Mouse (Mus musculus): ENCODE results near the gene Mlycd. TPM values are rescaled to one million over a fixed set of nuclear protein-coding genes. Genes with fewer than 3 reads are reported as not detected.

Mlycd gene
- polyA plus RNA-seq, 1 experiment: 17.8 TPM

- TF ChIP-seq POLR2A (IDR thresholded peaks at IDR 0.05; ENCODE audit: low read depth, low read length) (no peak), CTCF (IDR thresholded peaks at IDR 0.05; ENCODE audit: extremely low read depth, insufficient read depth, insufficient read length, insufficient replicate concordance) (no peak)
- Histone ChIP-seq H3K4me1 (ENCODE audit: control insufficient read depth, insufficient read depth, insufficient read length) (peaks cover 46% of the 10 kb centered on the region), H3K4me3 (ENCODE audit: extremely low read depth, insufficient read depth, insufficient read length) (no peak overlapping the region), H3K27me3 (ENCODE audit: control insufficient read depth, insufficient read depth, low read length) (no peaks in the 10 kb centered on the region), H3K27ac (ENCODE audit: insufficient read depth, low read length) (no peak overlapping the region), H3K36me3 (ENCODE audit: control insufficient read depth, insufficient read depth, low read length) (no peaks in the 10 kb centered on the region)
- 67% methylated on average over 5 of the region's 5 CpGs for WGBS
- no peak for DNase-seq (ENCODE audit: low read depth in 1 of 2, low spot score in 2 of 2)
These were observed 34.2 kb downstream of the Mlycd start for GRCm38 (mm10) chr8:119428766-119429327.

- no peaks in the 10 kb centered on the region for H3K27me3 ChIP-seq (ENCODE audit: control insufficient read depth, insufficient read depth, low read length)
- 90% methylated on average over 3 of the region's 3 CpGs for WGBS
- no peak overlapping the region for H3K4me3 ChIP-seq (ENCODE audit: extremely low read depth, insufficient read depth, insufficient read length)
- TF ChIP-seq CTCF (IDR thresholded peaks at IDR 0.05; ENCODE audit: extremely low read depth, insufficient read depth, insufficient read length, insufficient replicate concordance) (no peak), POLR2A (IDR thresholded peaks at IDR 0.05; ENCODE audit: low read depth, low read length) (no peak)
- no peaks in the 10 kb centered on the region for H3K36me3 ChIP-seq (ENCODE audit: control insufficient read depth, insufficient read depth, low read length)
- H3K27ac ChIP-seq (ENCODE audit: insufficient read depth, low read length): no peak overlapping the region
- H3K4me1 ChIP-seq (ENCODE audit: control insufficient read depth, insufficient read depth, insufficient read length): peaks cover 40% of the 10 kb centered on the region
- no peak for DNase-seq (ENCODE audit: low read depth in 1 of 2, low spot score in 2 of 2)
These were observed 34.9 kb downstream of the Mlycd start for GRCm38 (mm10) chr8:119429552-119429951.

- no peak for DNase-seq (ENCODE audit: low read depth in 1 of 2, low spot score in 2 of 2)
- no peak overlapping the region for H3K27ac ChIP-seq (ENCODE audit: insufficient read depth, low read length)
- TF ChIP-seq CTCF (IDR thresholded peaks at IDR 0.05; ENCODE audit: extremely low read depth, insufficient read depth, insufficient read length, insufficient replicate concordance): no peak
- no peak for TF ChIP-seq POLR2A (IDR thresholded peaks at IDR 0.05; ENCODE audit: low read depth, low read length)
These were observed 35.6 kb downstream of the Mlycd start for GRCm38 (mm10) chr8:119430250-119430649.

GRCm38 (mm10) chr8:119430690-119431089 is 36.0 kb downstream of the Mlycd start:
- TF ChIP-seq CTCF (IDR thresholded peaks at IDR 0.05; ENCODE audit: extremely low read depth, insufficient read depth, insufficient read length, insufficient replicate concordance) (no peak), POLR2A (IDR thresholded peaks at IDR 0.05; ENCODE audit: low read depth, low read length) (no peak)
- Histone ChIP-seq H3K27me3 (ENCODE audit: control insufficient read depth, insufficient read depth, low read length) (no peaks in the 10 kb centered on the region), H3K4me1 (ENCODE audit: control insufficient read depth, insufficient read depth, insufficient read length) (peaks cover 32% of the 10 kb centered on the region), H3K36me3 (ENCODE audit: control insufficient read depth, insufficient read depth, low read length) (no peaks in the 10 kb centered on the region), H3K27ac (ENCODE audit: insufficient read depth, low read length) (no peak overlapping the region), H3K4me3 (ENCODE audit: extremely low read depth, insufficient read depth, insufficient read length) (no peak overlapping the region)
- no peak for DNase-seq (ENCODE audit: low read depth in 1 of 2, low spot score in 2 of 2)
- WGBS: 95% methylated on average over 7 of the region's 7 CpGs

More at GRCm38 (mm10) chr8:119430250-119430649, 35.6 kb downstream of the Mlycd start:
- H3K4me1 ChIP-seq (ENCODE audit: control insufficient read depth, insufficient read depth, insufficient read length): peaks cover 33% of the 10 kb centered on the region
- no peak overlapping the region for H3K4me3 ChIP-seq (ENCODE audit: extremely low read depth, insufficient read depth, insufficient read length)
- no peaks in the 10 kb centered on the region for H3K27me3 ChIP-seq (ENCODE audit: control insufficient read depth, insufficient read depth, low read length)
- H3K36me3 ChIP-seq (ENCODE audit: control insufficient read depth, insufficient read depth, low read length): no peaks in the 10 kb centered on the region
- WGBS: 89% methylated on average over 8 of the region's 8 CpGs

GRCm38 (mm10) chr8:119432372-119432771 is 37.7 kb downstream of the Mlycd start:
- 95% methylated on average over 3 of the region's 3 CpGs for WGBS
- Histone ChIP-seq H3K27me3 (ENCODE audit: control insufficient read depth, insufficient read depth, low read length) (no peaks in the 10 kb centered on the region), H3K4me3 (ENCODE audit: extremely low read depth, insufficient read depth, insufficient read length) (no peak overlapping the region), H3K36me3 (ENCODE audit: control insufficient read depth, insufficient read depth, low read length) (no peaks in the 10 kb centered on the region), H3K27ac (ENCODE audit: insufficient read depth, low read length) (no peak overlapping the region), H3K4me1 (ENCODE audit: control insufficient read depth, insufficient read depth, insufficient read length) (peaks cover 31% of the 10 kb centered on the region)
- TF ChIP-seq CTCF (IDR thresholded peaks at IDR 0.05; ENCODE audit: extremely low read depth, insufficient read depth, insufficient read length, insufficient replicate concordance) (no peak), POLR2A (IDR thresholded peaks at IDR 0.05; ENCODE audit: low read depth, low read length) (no peak)
- DNase-seq (ENCODE audit: low read depth in 1 of 2, low spot score in 2 of 2): no peak

GRCm38 (mm10) chr8:119433582-119434174 is 39.0 kb downstream of the Mlycd start, which contains the start of gene Osgin1:
Osgin1 (plus strand) TSS chr8:119434124.
- TF ChIP-seq POLR2A (IDR thresholded peaks at IDR 0.05; ENCODE audit: low read depth, low read length): no peak
- no peak for TF ChIP-seq CTCF (IDR thresholded peaks at IDR 0.05; ENCODE audit: extremely low read depth, insufficient read depth, insufficient read length, insufficient replicate concordance)
- peaks cover 23% of the 10 kb centered on the region for H3K4me1 ChIP-seq (ENCODE audit: control insufficient read depth, insufficient read depth, insufficient read length)
- no peaks in the 10 kb centered on the region for H3K27me3 ChIP-seq (ENCODE audit: control insufficient read depth, insufficient read depth, low read length)
- no peak within 1 kb of the TSS for H3K4me3 ChIP-seq (ENCODE audit: extremely low read depth, insufficient read depth, insufficient read length)
- WGBS: 92% methylated on average over 13 of the region's 13 CpGs
- H3K27ac ChIP-seq (ENCODE audit: insufficient read depth, low read length): no peak within 1 kb of the TSS
- H3K36me3 ChIP-seq (ENCODE audit: control insufficient read depth, insufficient read depth, low read length): no peaks in the 10 kb centered on the region
- DNase-seq (ENCODE audit: low read depth in 1 of 2, low spot score in 2 of 2): no peak

GRCm38 (mm10) chr8:119434569-119434968 is 39.9 kb downstream of the Mlycd start:
- 83% methylated on average over 6 of the region's 6 CpGs for WGBS

More at GRCm38 (mm10) chr8:119434569-119434968, 39.9 kb downstream of the Mlycd start:
- Histone ChIP-seq H3K4me1 (ENCODE audit: control insufficient read depth, insufficient read depth, insufficient read length) (peaks cover 18% of the 10 kb centered on the region), H3K36me3 (ENCODE audit: control insufficient read depth, insufficient read depth, low read length) (no peaks in the 10 kb centered on the region), H3K27ac (ENCODE audit: insufficient read depth, low read length) (no peak overlapping the region), H3K4me3 (ENCODE audit: extremely low read depth, insufficient read depth, insufficient read length) (no peak overlapping the region), H3K27me3 (ENCODE audit: control insufficient read depth, insufficient read depth, low read length) (no peaks in the 10 kb centered on the region)
- no peak for DNase-seq (ENCODE audit: low read depth in 1 of 2, low spot score in 2 of 2)
- no peak for TF ChIP-seq CTCF (IDR thresholded peaks at IDR 0.05; ENCODE audit: extremely low read depth, insufficient read depth, insufficient read length, insufficient replicate concordance)
- no peak for TF ChIP-seq POLR2A (IDR thresholded peaks at IDR 0.05; ENCODE audit: low read depth, low read length)

All from spleen, adult 2 months (tissue).